Mouse (Mus musculus): Measurements from ENCODE around the gene Znrf1.

The Znrf1 gene

GRCm38 (mm10) chr8:111604986-111605385, 69.1 kb downstream of the Znrf1 start:
- DNase-seq = no peak

GRCm38 (mm10) chr8:111606961-111607360, 71.1 kb downstream of the Znrf1 start:
- DNase-seq = no peak

GRCm38 (mm10) chr8:111607414-111607813, 71.5 kb downstream of the Znrf1 start:
- DNase-seq = no peak

GRCm38 (mm10) chr8:111613181-111613580, 77.3 kb downstream of the Znrf1 start:
- DNase-seq = no peak

GRCm38 (mm10) chr8:111614786-111615701, 79.1 kb downstream of the Znrf1 start:
- no peak for DNase-seq

GRCm38 (mm10) chr8:111617812-111618211, 81.9 kb downstream of the Znrf1 start:
- DNase-seq = no peak

GRCm38 (mm10) chr8:111618273-111618672, 82.4 kb downstream of the Znrf1 start:
- DNase-seq = no peak

- DNase-seq = no peak
Measured at GRCm38 (mm10) chr8:111619936-111620335, 84.0 kb downstream of the Znrf1 start.

GRCm38 (mm10) chr8:111622104-111622503, 86.2 kb downstream of the Znrf1 start:
- DNase-seq = no peak

- no peak for DNase-seq
Measured at GRCm38 (mm10) chr8:111622553-111622952, 86.7 kb downstream of the Znrf1 start.

- DNase-seq = peak; percentile 74
Measured at GRCm38 (mm10) chr8:111624081-111624852, 88.4 kb downstream of the Znrf1 start.

- no peak for DNase-seq
Measured at GRCm38 (mm10) chr8:111624853-111625221, 88.9 kb downstream of the Znrf1 start.

GRCm38 (mm10) chr8:111625694-111626527, 90.0 kb downstream of the Znrf1 start:
- peak; percentile 52 for DNase-seq

GRCm38 (mm10) chr8:111626528-111626820, 90.6 kb downstream of the Znrf1 start:
- no peak for DNase-seq

GRCm38 (mm10) chr8:111626933-111627332, 91.0 kb downstream of the Znrf1 start:
- no peak for DNase-seq

- no peak for DNase-seq
Measured at GRCm38 (mm10) chr8:111627923-111628322, 92.0 kb downstream of the Znrf1 start.

- DNase-seq = no peak
Measured at GRCm38 (mm10) chr8:111628401-111628800, 92.5 kb downstream of the Znrf1 start.

GRCm38 (mm10) chr8:111628894-111629501, 93.1 kb downstream of the Znrf1 start:
- DNase-seq = no peak

- DNase-seq = peak; percentile 44
Measured at GRCm38 (mm10) chr8:111630105-111630521, 94.2 kb downstream of the Znrf1 start, which contains the start of gene Ldhd. Gene Ldhd (minus strand): TSS chr8:111630374.

GRCm38 (mm10) chr8:111631589-111631988, 95.7 kb downstream of the Znrf1 start:
- DNase-seq = no peak

- DNase-seq = no peak
Measured at GRCm38 (mm10) chr8:111632976-111633375, 97.1 kb downstream of the Znrf1 start.

GRCm38 (mm10) chr8:111638086-111638485, 102.2 kb downstream of the Znrf1 start:
- no peak for DNase-seq

GRCm38 (mm10) chr8:111641064-111641463, 105.2 kb downstream of the Znrf1 start:
- DNase-seq = no peak
